ENCODE assay signal across 25 mouse cellular contexts in genomic region chr6:142885364-142886154, GRCm38 (mm10).
DNase-seq lines count a peak whose midpoint lies in the region; ATAC-seq lines count a peak whose summit lies in the region.
"Had no signal": no experiment of that assay in that cellular context is flagged by ENCODE, and none has a peak within 500 bp of the region (broad histone marks: within the 10 kb centered on the region; RNA-seq: fewer than 3 reads in every experiment).

No protein-coding gene starts in this region.

- no peak overlapping the region for H3K27ac ChIP-seq in liver, embryonic 13.5 days
- H3K27ac ChIP-seq: forebrain, embryonic 10.5 days; heart, embryonic 15.5 days; hindbrain, postnatal 0 days; midbrain, embryonic 15.5 days; neural tube, embryonic 15.5 days had no signal

- H3K4me1 ChIP-seq in liver, embryonic 13.5 days (replicated peaks) = peaks cover 27% of the 10 kb centered on the region
- H3K4me1 ChIP-seq: forebrain, embryonic 10.5 days; heart, embryonic 15.5 days; midbrain, embryonic 15.5 days; neural tube, embryonic 15.5 days had no signal

- H3K36me3 ChIP-seq in liver, embryonic 13.5 days = no peaks in the 10 kb centered on the region
- H3K36me3 ChIP-seq: forebrain, embryonic 10.5 days; heart, embryonic 15.5 days; midbrain, embryonic 15.5 days; neural tube, embryonic 15.5 days had no signal

- no peak overlapping the region for H3K9ac ChIP-seq in liver, embryonic 13.5 days
- H3K9ac ChIP-seq: heart, embryonic 15.5 days; midbrain, embryonic 15.5 days; neural tube, embryonic 15.5 days had no signal

- no peak overlapping the region for H3K4me2 ChIP-seq in liver, embryonic 13.5 days
- H3K4me2 ChIP-seq: heart, embryonic 15.5 days; midbrain, embryonic 15.5 days; neural tube, embryonic 15.5 days had no signal

- no peak overlapping the region for H3K4me3 ChIP-seq in liver, embryonic 13.5 days (replicated peaks)
- H3K4me3 ChIP-seq: forebrain, embryonic 10.5 days; heart, embryonic 15.5 days; midbrain, embryonic 15.5 days; myocyte; neural tube, embryonic 15.5 days had no signal

- peak; percentile 44 for ATAC-seq in CD4-positive, CD25-positive, alpha-beta regulatory T cell, adult 4 months
- peak; percentile 28; the same call in 1 of the 2 replicates for ATAC-seq in liver, embryonic 13.5 days (ENCODE audit: low read depth)
- ATAC-seq: hindbrain, postnatal 0 days; midbrain, embryonic 15.5 days had no signal

- no peaks in the 10 kb centered on the region for H3K9me3 ChIP-seq in liver, embryonic 13.5 days (replicated peaks)
- H3K9me3 ChIP-seq: forebrain, embryonic 10.5 days; heart, embryonic 15.5 days; midbrain, embryonic 15.5 days; neural tube, embryonic 15.5 days had no signal

- DNase-seq in kidney, adult 9 months = peak; percentile 44
- DNase-seq in kidney, adult 8-10 months = no peak
- peak; percentile 70 for DNase-seq in 416B (ENCODE audit: low read depth)
- no peak for DNase-seq in liver, embryonic 13.5 days
- DNase-seq in ovary, postnatal 36 days (ENCODE audit: low spot score) = no peak
- no peak for DNase-seq in natural killer cell, adult 2 months (ENCODE audit: low spot score in 2 of 2)
- DNase-seq: adrenal gland, adult 2 months; cerebellum, postnatal 10 days; heart, adult 18-20 months; kidney, adult 18-20 months; kidney, postnatal 4 days; layer of hippocampus, adult 9-11 months; lung, adult 18-20 months; lung, postnatal 36 days; right cerebral cortex, postnatal 14 days; spleen, adult 18-20 months; thymus, adult 2 months had no signal

- H3K27me3 ChIP-seq in liver, embryonic 13.5 days = no peaks in the 10 kb centered on the region
- H3K27me3 ChIP-seq: CH12.LX; heart, embryonic 15.5 days; midbrain, embryonic 15.5 days; neural tube, embryonic 15.5 days had no signal

- WGBS in liver, embryonic 13.5 days (ENCODE audit: insufficient replicate concordance) = 74% methylated on average over 11 of the region's 11 CpGs

Comparison
In these comparisons a context has a peak if more than half of its experiments do, and no peak if none do; other contexts are left out.
1. DNase-seq: peak in kidney, adult 9 months (single experiment) and 416B (single experiment); none in kidney, adult 8-10 months (0 of 2), liver, embryonic 13.5 days (single experiment), ovary, postnatal 36 days (single experiment) and natural killer cell, adult 2 months (0 of 2).